Mouse (Mus musculus) heart, embryonic 10.5 days (tissue): Measurements from ENCODE around the gene Anp32a. TPM values are rescaled to one million over a fixed set of nuclear protein-coding genes. Genes with fewer than 3 reads are reported as not detected.

Experiments used
- DNase-seq: peaks from one replicate; pipeline ENCODE4 v3.0.0-alpha.2; 2017; ENCODE audit warnings: low spot score
- H3K27ac ChIP-seq: fragments of 300-500 bp; sonication (generic); 2 replicates; pipeline ENCODE4 v1.5.1; 2016; ENCODE audit warnings: mild to moderate bottlenecking
- H3K27me3 ChIP-seq: fragments of 300-500 bp; sonication (generic); 2 replicates; pipeline ENCODE4 v1.6.1; 2016; ENCODE audit warnings: mild to moderate bottlenecking; ENCODE audit not compliant: poor library complexity, insufficient read depth, severe bottlenecking
- H3K36me3 ChIP-seq: fragments of 300-500 bp; sonication (generic); 2 replicates; pipeline ENCODE4 v1.6.1; 2016; ENCODE audit warnings: mild to moderate bottlenecking, moderate library complexity
- H3K4me1 ChIP-seq: fragments of 300-500 bp; sonication (generic); 2 replicates; pipeline ENCODE4 v1.6.1; 2016; ENCODE audit warnings: mild to moderate bottlenecking
- H3K4me3 ChIP-seq: fragments of 300-500 bp; sonication (generic); 2 replicates; pipeline ENCODE4 v1.5.1; 2016; ENCODE audit warnings: mild to moderate bottlenecking, moderate library complexity
- H3K9me3 ChIP-seq: fragments of 300-500 bp; sonication (generic); 2 replicates; pipeline ENCODE4 v1.6.1; 2016; ENCODE audit warnings: mild to moderate bottlenecking, moderate library complexity
- WGBS: fragments of 180-500 bp; shearing (Covaris S2); methylation state at CpG from one replicate; pipeline ENCODE4 v1.1.7; 2016; 5-methylcytosine and 5-hydroxymethylcytosine counted together
- polyA plus RNA-seq: library from polyadenylated mRNA; unstranded; fragments of >200 nt; fragmentation: Nextera tagmentation; extraction: Ambion mirVana; gene quantifications from 2 replicates; pipeline ENCODE4 v1.2.1, GENCODE M21; 2016

Gene Anp32a
- 160 and 178 TPM in 2 replicates for polyA plus RNA-seq

DNA sequence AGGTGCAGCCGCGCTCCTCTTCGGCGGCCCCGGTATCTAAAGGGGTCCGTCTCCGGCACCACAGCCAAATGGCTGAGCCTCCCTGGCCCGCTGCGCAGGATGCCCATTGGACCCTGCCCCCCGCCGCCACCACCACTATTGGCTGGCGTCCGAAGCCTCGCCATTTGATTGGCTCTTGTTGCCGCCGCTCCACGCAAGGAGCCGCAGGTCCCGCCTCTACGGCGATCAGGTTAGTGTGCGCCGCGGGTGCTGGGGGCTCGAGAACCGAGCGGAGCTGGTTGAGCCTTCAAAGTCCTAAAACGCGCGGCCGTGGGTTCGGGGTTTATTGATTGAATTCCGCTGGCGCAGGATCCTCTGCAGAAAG is at the start of gene Anp32a:
Anp32a (plus strand) TSS at position 171 of the 364 bp plus-strand sequence.
- H3K9me3 ChIP-seq: no peaks in the 10 kb centered on the region
- H3K4me1 ChIP-seq: peaks cover 17% of the 10 kb centered on the region
- H3K4me3 ChIP-seq: peak within 1 kb of the TSS; percentile 88
- no peaks in the 10 kb centered on the region for H3K27me3 ChIP-seq
- H3K36me3 ChIP-seq: no peaks in the 10 kb centered on the region
- WGBS: under 1% methylated on average over 34 of the region's 34 CpGs
- peak within 1 kb of the TSS; percentile 99 for H3K27ac ChIP-seq
- peak; percentile 99 for DNase-seq

DNA sequence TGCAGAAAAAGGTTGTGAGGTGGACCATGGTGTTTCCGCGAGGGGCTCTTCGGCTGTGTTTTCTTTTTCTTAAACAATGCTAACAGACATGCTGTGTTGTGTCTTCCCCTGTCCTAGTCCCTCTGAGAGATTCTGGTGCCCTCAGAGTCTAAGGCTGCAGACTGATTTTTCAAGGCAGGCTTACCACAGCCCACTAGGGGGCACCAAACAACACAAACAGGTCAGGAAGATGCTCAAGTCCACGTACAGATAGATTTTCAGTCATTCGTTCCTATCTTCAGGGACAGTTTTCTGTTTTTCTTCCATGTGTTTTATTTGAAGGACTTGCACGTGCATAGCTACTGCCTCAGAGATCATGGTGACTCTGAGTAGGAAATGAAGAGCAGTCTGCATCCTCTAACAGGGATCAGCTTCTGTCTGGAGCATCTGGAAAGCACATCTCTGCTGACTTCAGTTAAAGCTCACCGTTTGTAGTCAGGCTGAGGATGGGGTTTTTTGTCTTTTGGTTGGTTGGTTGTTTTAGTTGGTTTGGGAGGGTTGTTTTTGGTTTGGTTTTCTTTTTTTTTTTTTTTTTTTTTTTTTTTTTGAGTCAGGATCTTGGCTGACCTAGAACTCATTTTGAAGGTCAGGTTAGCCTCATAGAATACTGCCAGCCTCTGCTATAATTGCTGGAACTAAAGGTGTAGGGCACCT is 45.9 kb upstream of the Anp32a start:
- peak; percentile 87 for DNase-seq
- H3K36me3 ChIP-seq: no peaks in the 10 kb centered on the region
- peaks cover 7% of the 10 kb centered on the region for H3K4me1 ChIP-seq
- 34% methylated on average over 7 of the region's 7 CpGs for WGBS
- peaks cover 7% of the 10 kb centered on the region for H3K27me3 ChIP-seq
- no peaks in the 10 kb centered on the region for H3K9me3 ChIP-seq
- no peak overlapping the region for H3K4me3 ChIP-seq
- H3K27ac ChIP-seq: no peak overlapping the region

- no peaks in the 10 kb centered on the region for H3K36me3 ChIP-seq
These were observed 44.2 kb upstream of the Anp32a start for GRCm38 (mm10) chr9:62296891-62297290.

DNA sequence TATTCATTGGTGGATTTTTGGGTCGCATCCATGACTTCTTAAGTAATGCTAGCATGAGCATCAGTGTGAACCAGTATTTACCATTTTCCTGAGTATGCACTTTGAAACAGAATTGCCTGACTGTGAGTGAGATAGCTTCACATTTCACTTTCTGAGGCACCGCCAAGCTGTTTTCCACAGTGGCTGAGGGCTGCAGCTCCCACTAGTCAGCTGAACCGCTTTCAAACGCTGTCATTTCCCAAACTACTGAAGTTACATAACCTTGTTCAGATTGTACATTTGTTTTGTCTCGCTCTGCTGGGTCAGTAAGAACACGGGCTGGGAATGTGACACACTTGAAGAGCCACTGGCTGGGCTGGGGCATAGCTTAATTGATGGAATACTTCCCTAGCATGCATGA is 25.5 kb upstream of the Anp32a start:
- Histone ChIP-seq H3K9me3 (no peaks in the 10 kb centered on the region), H3K27ac (no peak overlapping the region), H3K36me3 (no peaks in the 10 kb centered on the region), H3K4me1 (no peaks in the 10 kb centered on the region), H3K27me3 (no peaks in the 10 kb centered on the region), H3K4me3 (no peak overlapping the region)
- DNase-seq: no peak
- WGBS: 90% methylated on average over 6 of the region's 6 CpGs

More at GRCm38 (mm10) chr9:62296891-62297290, 44.2 kb upstream of the Anp32a start:
- Histone ChIP-seq H3K27me3 (no peaks in the 10 kb centered on the region), H3K4me3 (no peak overlapping the region), H3K9me3 (no peaks in the 10 kb centered on the region), H3K27ac (no peak overlapping the region), H3K4me1 (peaks cover 7% of the 10 kb centered on the region)
- WGBS: 48% methylated on average over 1 of the region's 1 CpGs
- DNase-seq: no peak

GRCm38 (mm10) chr9:62318729-62319128 is 22.4 kb upstream of the Anp32a start:
- Histone ChIP-seq H3K36me3 (no peaks in the 10 kb centered on the region), H3K4me3 (no peak overlapping the region), H3K27ac (no peak overlapping the region), H3K27me3 (no peaks in the 10 kb centered on the region), H3K4me1 (no peaks in the 10 kb centered on the region), H3K9me3 (no peaks in the 10 kb centered on the region; the same call in 1 of the 2 replicates)
- DNase-seq: no peak
- WGBS: 78% methylated on average over 4 of the region's 4 CpGs

GRCm38 (mm10) chr9:62323816-62324215 is 17.3 kb upstream of the Anp32a start:
- H3K9me3 ChIP-seq: no peaks in the 10 kb centered on the region; the same call in 1 of the 2 replicates
- DNase-seq: no peak
- no peaks in the 10 kb centered on the region for H3K36me3 ChIP-seq
- H3K4me3 ChIP-seq: no peak overlapping the region
- no peaks in the 10 kb centered on the region for H3K4me1 ChIP-seq
- no peak overlapping the region for H3K27ac ChIP-seq
- H3K27me3 ChIP-seq: no peaks in the 10 kb centered on the region
- WGBS: 73% methylated on average over 1 of the region's 1 CpGs

DNA sequence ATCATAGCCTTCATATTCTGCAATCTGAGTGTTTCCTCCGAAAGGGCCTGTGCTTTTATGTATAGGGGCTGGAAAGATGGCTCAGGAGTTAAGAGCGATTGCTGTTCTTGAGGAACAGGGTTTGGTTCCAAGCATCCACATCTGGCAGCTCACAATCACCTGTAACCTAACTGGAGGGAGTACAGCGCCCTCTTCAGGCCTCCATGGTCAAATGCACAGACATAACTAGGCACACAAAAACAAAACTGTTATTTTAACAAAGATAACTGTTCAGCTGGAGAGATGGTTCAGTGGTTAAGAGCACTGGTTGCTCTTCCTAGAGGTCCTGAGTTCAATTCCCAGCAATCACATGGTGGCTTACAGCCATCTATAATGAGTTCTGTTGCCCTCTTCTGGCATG is 15.1 kb upstream of the Anp32a start:
- Histone ChIP-seq H3K27me3 (no peaks in the 10 kb centered on the region), H3K36me3 (no peaks in the 10 kb centered on the region), H3K4me1 (no peaks in the 10 kb centered on the region), H3K27ac (no peak overlapping the region), H3K9me3 (peaks cover 5% of the 10 kb centered on the region; the same call in 1 of the 2 replicates), H3K4me3 (no peak overlapping the region)
- no peak for DNase-seq
- 69% methylated on average over 3 of the region's 3 CpGs for WGBS

GRCm38 (mm10) chr9:62334298-62334825 is 6.7 kb upstream of the Anp32a start:
- DNase-seq: no peak
- 89% methylated on average over 9 of the region's 9 CpGs for WGBS
- H3K27me3 ChIP-seq: no peaks in the 10 kb centered on the region

GRCm38 (mm10) chr9:62335396-62335795 is 5.7 kb upstream of the Anp32a start:
- WGBS: 56% methylated on average over 12 of the region's 12 CpGs
- Histone ChIP-seq H3K36me3 (no peaks in the 10 kb centered on the region), H3K4me3 (no peak overlapping the region), H3K27me3 (no peaks in the 10 kb centered on the region), H3K9me3 (no peaks in the 10 kb centered on the region), H3K27ac (0 out of 2 replicates have a peak overlapping the region, but pooled peaks have one; percentile 42), H3K4me1 (peaks cover 9% of the 10 kb centered on the region; the same call in 1 of the 2 replicates)
- DNase-seq: no peak

More at GRCm38 (mm10) chr9:62334298-62334825, 6.7 kb upstream of the Anp32a start:
- Histone ChIP-seq H3K36me3 (no peaks in the 10 kb centered on the region), H3K27ac (no peak overlapping the region), H3K4me3 (no peak overlapping the region), H3K9me3 (0 out of 2 replicates have a peak, but pooled peaks cover 2% of the 10 kb centered on the region), H3K4me1 (peaks cover 9% of the 10 kb centered on the region; the same call in 1 of the 2 replicates)

GRCm38 (mm10) chr9:62337924-62338635 is 3.0 kb upstream of the Anp32a start:
- Histone ChIP-seq H3K27ac (no peak overlapping the region), H3K9me3 (no peaks in the 10 kb centered on the region), H3K27me3 (no peaks in the 10 kb centered on the region), H3K4me3 (no peak overlapping the region), H3K4me1 (peaks cover 9% of the 10 kb centered on the region; the same call in 1 of the 2 replicates), H3K36me3 (no peaks in the 10 kb centered on the region)
- DNase-seq: no peak
- 83% methylated on average over 4 of the region's 4 CpGs for WGBS

- Histone ChIP-seq H3K36me3 (no peaks in the 10 kb centered on the region), H3K4me1 (peaks cover 9% of the 10 kb centered on the region; the same call in 1 of the 2 replicates), H3K4me3 (no peak overlapping the region), H3K9me3 (no peaks in the 10 kb centered on the region), H3K27ac (no peak overlapping the region), H3K27me3 (no peaks in the 10 kb centered on the region)
- no peak for DNase-seq
- 67% methylated on average over 9 of the region's 9 CpGs for WGBS
These were observed 2.4 kb upstream of the Anp32a start for GRCm38 (mm10) chr9:62338636-62339191.

DNA sequence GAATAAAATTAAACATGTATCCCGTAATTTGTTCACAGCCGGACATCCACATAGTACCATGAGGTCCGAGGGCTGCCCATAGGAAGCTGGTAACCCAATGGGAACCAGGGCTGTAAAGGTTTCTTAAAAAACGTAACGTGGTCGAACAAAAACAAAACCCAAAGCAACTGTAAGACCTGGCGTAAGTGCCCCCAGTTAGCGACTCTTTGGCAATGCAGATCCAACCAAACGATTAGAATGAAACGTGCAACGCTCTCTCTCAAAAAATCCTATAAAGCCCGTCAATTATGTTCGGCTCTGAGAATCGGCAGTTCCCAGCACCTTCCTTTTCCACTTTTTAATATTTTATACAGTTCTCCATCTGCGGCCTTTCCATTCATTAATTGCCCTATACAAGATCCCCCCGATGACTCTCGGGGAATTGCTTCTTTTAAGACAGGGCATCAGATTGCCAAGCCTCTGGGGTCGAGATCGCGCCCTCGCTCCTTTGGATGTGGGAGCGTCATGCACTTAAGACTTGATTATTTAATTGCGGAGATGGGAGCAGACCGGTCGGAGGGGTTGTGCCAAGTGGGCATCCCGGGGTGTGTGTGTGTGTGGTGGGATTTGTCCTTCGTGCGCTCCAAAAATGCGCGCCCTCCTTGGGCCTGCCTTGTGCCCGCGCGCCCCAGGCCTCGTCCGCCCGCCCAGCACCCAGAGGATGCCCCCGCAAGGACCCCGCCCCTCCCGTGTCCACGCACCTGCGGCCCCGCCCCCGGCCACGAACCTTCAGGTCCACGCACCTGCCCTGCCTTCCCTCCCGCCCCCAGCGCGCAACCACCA is 581 bp upstream of the Anp32a start:
- Histone ChIP-seq H3K4me1 (peaks cover 16% of the 10 kb centered on the region), H3K36me3 (no peaks in the 10 kb centered on the region), H3K27ac (peak overlapping the region; percentile 99), H3K4me3 (peak overlapping the region; percentile 88), H3K9me3 (no peaks in the 10 kb centered on the region), H3K27me3 (no peaks in the 10 kb centered on the region)
- 1% methylated on average over 47 of the region's 48 CpGs for WGBS
- DNase-seq: no peak
